Mouse (Mus musculus) neural tube, embryonic 13.5 days (tissue): ENCODE results near the gene Fkbp11. TPM values are rescaled to one million over a fixed set of nuclear protein-coding genes. Genes with fewer than 3 reads are reported as not detected.

Source experiments
- polyA plus RNA-seq: library from polyadenylated mRNA; unstranded; fragments of >200 nt; fragmentation: Nextera tagmentation; extraction: Ambion mirVana; gene quantifications from 2 replicates; pipeline ENCODE4 v1.2.1, GENCODE M21; 2015

Fkbp11 gene
- polyA plus RNA-seq, 1 experiment from 2014 or later: 8.1 TPM

Other genes starting within 250 kb of the Fkbp11 start
- not detected in 2 replicates for gene Lalba, start 245.5 kb downstream of the Fkbp11 start, polyA plus RNA-seq
- not detected in 2 replicates for gene Olfr279, start 235.8 kb downstream of the Fkbp11 start, polyA plus RNA-seq
- gene Kansl2, start 193.9 kb downstream of the Fkbp11 start, polyA plus RNA-seq: 132 and 147 TPM in 2 replicates
- gene Ccnt1, start 157.3 kb downstream of the Fkbp11 start, polyA plus RNA-seq: 68.7 and 76.3 TPM in 2 replicates
- not detected in 2 replicates for gene 4930415O20Rik, start 157.2 kb downstream of the Fkbp11 start, polyA plus RNA-seq
- gene Adcy6, start 118.1 kb downstream of the Fkbp11 start, polyA plus RNA-seq: 10.4 and 10.7 TPM in 2 replicates
- 124 and 137 TPM in 2 replicates for gene Cacnb3, start 97.4 kb downstream of the Fkbp11 start, polyA plus RNA-seq
- 20.5 and 21.7 TPM in 2 replicates for gene Ddx23, start 65.3 kb downstream of the Fkbp11 start, polyA plus RNA-seq
- 6.2 and 7.4 TPM in 2 replicates for gene Rnd1, start 50.7 kb downstream of the Fkbp11 start, polyA plus RNA-seq
- gene Ccdc65, start 20.0 kb downstream of the Fkbp11 start, polyA plus RNA-seq: 2.2 and 4.1 TPM in 2 replicates
- 71.9 and 74.9 TPM in 2 replicates for gene Arf3, start 35.0 kb upstream of the Fkbp11 start, polyA plus RNA-seq
- not detected in 2 replicates for gene Wnt10b, start 50.0 kb upstream of the Fkbp11 start, polyA plus RNA-seq
- gene Wnt1, start 61.7 kb upstream of the Fkbp11 start, polyA plus RNA-seq: 3.6 and 3.9 TPM in 2 replicates
- 0.50 TPM in 2 replicates for gene Ddn, start 81.3 kb upstream of the Fkbp11 start, polyA plus RNA-seq
- gene Prkag1, start 103.3 kb upstream of the Fkbp11 start, polyA plus RNA-seq: 71.8 and 79.4 TPM in 2 replicates
- gene Kmt2d, start 143.0 kb upstream of the Fkbp11 start, polyA plus RNA-seq: 9.7 and 10.8 TPM in 2 replicates
- 27.8 and 33.3 TPM in 2 replicates for gene Rhebl1, start 166.3 kb upstream of the Fkbp11 start, polyA plus RNA-seq
- gene Dhh, start 170.3 kb upstream of the Fkbp11 start, polyA plus RNA-seq: 3.1 and 4.3 TPM in 2 replicates
- 34.9 and 39.0 TPM in 2 replicates for gene Lmbr1l, start 190.0 kb upstream of the Fkbp11 start, polyA plus RNA-seq
- gene Tuba1b, start 206.4 kb upstream of the Fkbp11 start, polyA plus RNA-seq: 1,062 and 1,121 TPM in 2 replicates
- gene Gm49450, start 225.4 kb upstream of the Fkbp11 start, polyA plus RNA-seq: not detected in 2 replicates
- 13,124 and 14,228 TPM in 2 replicates for gene Tuba1a, start 225.5 kb upstream of the Fkbp11 start, polyA plus RNA-seq